Mouse (Mus musculus) megakaryocyte-erythroid progenitor cell, adult 5-6 weeks (primary cell): ENCODE measurements around the gene Nfkb1. TPM values are rescaled to one million over a fixed set of nuclear protein-coding genes. Genes with fewer than 3 reads are reported as not detected.
A peak's percentile ranks its signal among the peaks of the same experiment; 100 is the strongest.

ENCODE experiments used
- ATAC-seq: replicated peaks from 2 replicates; pipeline ENCODE4 v1.8.0; 2016; ENCODE audit warnings: mild to moderate bottlenecking, inconsistent platforms; ENCODE audit not compliant: severe bottlenecking, poor library complexity, low FRiP score, low TSS enrichment
- total RNA-seq, 2 experiments: library from RNA; stranded (forward) in 1 of 2; stranded (reverse) in 1 of 2; fragments of 200-1000, 215-1000 nt in 1 of 2; fragments of >200 nt in 1 of 2; fragmentation: Nextera tagmentation in 1 of 2; gene quantifications; 2 replicates each; pipeline ENCODE4 v1.2.3; 2014 to 2017

Gene Nfkb1
- total RNA-seq, 2 experiments from 2014 or later: 59.1 to 61.5 TPM

DNA sequence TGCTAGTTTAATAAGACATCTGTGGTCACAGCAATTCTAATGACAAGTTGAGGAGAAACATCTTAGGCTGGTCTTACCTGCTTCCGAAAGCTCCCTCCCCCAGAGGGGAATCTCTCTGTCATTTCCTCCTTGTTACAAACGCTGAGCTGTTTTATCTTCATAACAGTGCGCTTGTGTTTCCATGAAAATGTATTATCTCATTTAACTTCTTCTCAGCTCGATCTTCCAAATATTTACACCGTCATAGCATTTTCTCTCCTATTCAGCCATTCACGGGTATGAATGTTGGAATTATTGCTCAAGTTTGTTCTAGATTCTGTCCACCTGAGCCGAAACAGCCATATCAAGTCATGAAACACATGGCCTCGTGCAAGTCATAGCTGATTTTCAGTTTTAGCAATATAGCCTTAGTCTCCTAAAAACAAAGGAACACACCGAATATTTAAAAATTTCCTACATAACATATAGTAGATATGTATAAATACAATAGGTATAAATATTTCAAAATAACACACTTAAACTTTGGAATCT lies 19.8 kb upstream of the Nfkb1 start:
- no peak for ATAC-seq

DNA sequence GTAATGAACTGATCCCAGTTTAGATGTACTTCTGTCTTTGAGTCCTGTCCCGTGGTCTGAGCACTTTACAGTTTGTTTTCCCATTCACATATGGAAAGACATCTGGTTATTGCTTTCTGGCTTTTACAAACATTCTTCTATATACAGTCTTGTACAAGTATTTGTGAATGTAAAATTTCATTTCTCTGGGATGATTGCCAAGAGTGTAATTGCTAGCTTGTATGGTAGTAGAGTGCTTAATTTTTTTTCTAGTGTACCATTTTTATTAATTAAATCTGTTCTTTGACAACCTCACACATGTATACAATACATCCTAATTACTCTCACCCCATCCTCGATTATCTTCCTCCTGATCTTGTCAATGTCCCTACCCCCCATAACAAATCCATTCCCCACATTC lies 12.0 kb upstream of the Nfkb1 start:
- no peak for ATAC-seq

- no peak for ATAC-seq
These were observed 11.3 kb upstream of the Nfkb1 start for GRCm38 (mm10) chr3:135702658-135703057.

- ATAC-seq: no peak
These were observed 8.3 kb upstream of the Nfkb1 start for GRCm38 (mm10) chr3:135699523-135700264.

- ATAC-seq: no peak
These were observed 7.2 kb upstream of the Nfkb1 start for GRCm38 (mm10) chr3:135698466-135698975.

DNA sequence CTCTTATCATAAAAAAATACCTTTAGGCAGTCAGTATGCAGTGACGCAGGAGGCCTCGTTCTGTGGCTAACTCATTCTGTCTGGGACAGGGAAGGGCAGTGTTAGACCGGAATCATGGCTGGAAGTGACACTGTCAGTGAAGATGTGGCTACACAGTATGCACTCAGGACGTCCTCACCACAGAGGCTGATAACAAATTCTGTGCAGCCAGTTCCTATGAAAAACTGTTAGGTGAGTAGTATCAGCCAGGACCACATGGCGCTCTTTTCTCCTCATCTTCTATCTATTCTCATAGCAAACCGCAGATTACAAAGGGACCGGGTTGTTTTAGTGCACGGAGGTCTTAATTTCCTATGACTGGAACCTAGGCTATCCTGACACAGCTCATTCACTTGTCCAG lies 4.9 kb upstream of the Nfkb1 start:
- ATAC-seq: peak; percentile 88

GRCm38 (mm10) chr3:135692999-135693398 lies 1.7 kb upstream of the Nfkb1 start:
- ATAC-seq: no peak

GRCm38 (mm10) chr3:135690568-135691190 lies 668 bp downstream of the Nfkb1 start:
- 0 out of 2 replicates have a peak, but pooled peaks have one; percentile 5 for ATAC-seq

- ATAC-seq: no peak
These were observed 1.4 kb downstream of the Nfkb1 start for GRCm38 (mm10) chr3:135689773-135690567.

GRCm38 (mm10) chr3:135688970-135689772 lies 2.2 kb downstream of the Nfkb1 start:
- peak; percentile 23; the same call in 1 of the 2 replicates for ATAC-seq

DNA sequence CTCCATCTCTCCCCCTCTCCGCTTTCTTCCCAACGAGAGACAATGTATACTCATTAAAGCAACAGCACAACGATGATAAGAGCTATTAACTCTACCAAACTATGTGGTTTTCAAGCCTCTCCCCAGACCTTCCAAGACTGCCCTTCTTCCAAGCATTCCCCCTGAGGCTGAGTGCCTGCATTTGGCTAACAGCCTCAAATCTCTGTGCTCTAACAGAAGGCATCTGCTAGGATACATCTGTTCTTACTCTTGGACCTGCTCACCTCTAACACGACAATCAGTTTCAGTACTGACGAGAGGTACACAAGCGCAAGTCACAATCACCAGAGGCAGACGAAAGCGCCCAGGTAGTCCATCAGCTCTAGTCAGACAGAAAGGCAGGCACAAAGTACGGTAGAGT lies 3.4 kb downstream of the Nfkb1 start:
- no peak for ATAC-seq

DNA sequence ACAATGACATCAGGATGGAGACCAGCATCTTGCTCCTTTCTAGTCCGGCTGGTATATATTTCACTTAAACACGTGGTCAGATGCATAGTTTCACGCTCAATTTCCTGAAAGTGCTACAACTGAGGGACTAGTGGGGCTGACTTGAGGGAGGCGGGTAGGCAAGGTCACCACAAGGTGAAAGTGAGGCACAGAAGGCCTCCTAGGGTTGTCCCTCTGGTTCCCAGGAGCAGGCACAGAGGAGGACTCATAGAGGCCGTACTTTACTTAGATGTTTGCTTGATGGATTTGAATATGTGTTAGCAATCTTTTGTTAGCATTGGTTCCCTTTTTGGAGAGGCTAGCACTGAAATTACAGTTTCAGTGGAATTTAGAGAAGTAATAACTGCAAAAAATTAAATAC lies 4.9 kb downstream of the Nfkb1 start:
- no peak for ATAC-seq

- no peak for ATAC-seq
These were observed 8.1 kb downstream of the Nfkb1 start for GRCm38 (mm10) chr3:135683275-135683674.

GRCm38 (mm10) chr3:135682240-135682639 lies 9.1 kb downstream of the Nfkb1 start:
- ATAC-seq: no peak

- ATAC-seq: no peak
These were observed 10.0 kb downstream of the Nfkb1 start for GRCm38 (mm10) chr3:135681272-135681783.

- 0 out of 2 replicates have a peak, but pooled peaks have one; percentile 4 for ATAC-seq
These were observed 11.0 kb downstream of the Nfkb1 start for GRCm38 (mm10) chr3:135680213-135680843.

DNA sequence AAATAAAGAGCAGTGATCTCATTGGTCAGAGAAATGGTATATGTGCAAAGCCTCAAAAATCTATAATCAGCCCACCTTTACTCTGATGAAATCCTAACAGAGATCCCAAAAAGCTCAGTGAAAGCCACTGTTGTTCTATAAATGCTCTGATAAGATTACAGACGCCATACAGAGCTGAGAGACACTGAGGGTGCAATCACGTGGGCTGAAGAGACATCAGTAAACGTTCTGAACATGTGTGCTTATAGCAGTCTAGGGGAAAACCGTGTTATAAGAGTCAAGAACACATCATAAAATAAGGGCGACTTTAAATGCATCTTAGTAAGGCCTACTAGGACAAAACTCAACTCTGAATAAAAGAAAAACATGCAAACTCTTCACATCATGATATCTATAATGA lies 14.3 kb downstream of the Nfkb1 start:
- ATAC-seq: no peak

DNA sequence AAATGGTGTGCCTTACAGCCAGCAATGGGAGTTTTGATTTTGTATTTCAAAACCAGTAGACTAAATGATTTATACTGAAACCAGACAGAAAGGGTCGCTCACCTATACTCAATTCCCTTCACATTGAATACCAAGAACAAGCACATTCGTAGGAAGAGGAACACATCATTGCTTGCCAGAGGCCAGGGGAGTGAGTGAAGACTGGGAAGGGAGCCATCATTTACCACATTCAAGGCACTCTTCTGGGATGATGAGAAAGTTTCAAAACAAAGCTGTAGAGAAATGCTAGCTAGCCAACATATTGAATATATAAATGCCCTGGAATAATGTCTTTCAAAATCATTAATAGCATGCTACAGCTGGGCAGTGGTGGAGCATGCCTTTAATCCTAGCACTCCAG lies 15.0 kb downstream of the Nfkb1 start:
- no peak for ATAC-seq
